Comparison of ENCODE assay signal across 19 mouse cellular contexts in the genomic region with DNA sequence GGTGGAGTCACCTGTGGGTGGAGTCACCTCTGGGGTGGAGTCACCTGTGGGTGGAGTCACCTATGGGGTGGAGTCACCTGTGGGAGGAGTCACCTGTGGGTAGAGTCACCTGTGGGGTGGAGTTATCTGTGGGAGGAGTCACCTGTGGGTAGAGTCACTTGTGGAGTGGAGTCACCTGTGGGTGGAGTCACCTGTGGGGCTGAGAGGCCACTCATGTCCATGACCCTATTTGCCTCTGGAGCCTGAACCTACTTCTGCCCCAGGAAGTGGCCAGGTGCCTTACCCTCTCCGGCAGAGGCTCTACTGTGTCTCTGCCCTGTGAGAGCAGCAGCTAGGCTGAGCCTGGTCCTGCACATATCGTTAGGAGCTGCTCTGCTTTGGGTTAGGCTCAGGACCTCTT.
"Had no signal": no experiment of that assay in that cellular context is flagged by ENCODE, and none has a peak within 500 bp of the region (broad histone marks: within the 10 kb centered on the region; RNA-seq: fewer than 3 reads in every experiment).

No protein-coding gene starts in this region.

- H3K9me3 ChIP-seq: limb, embryonic 10.5 days; limb, embryonic 13.5 days; megakaryocyte, embryonic 14.5 days; neural tube, embryonic 15.5 days had no signal

- H3K27ac ChIP-seq: kidney, postnatal 0 days; layer of hippocampus, adult 2 months; limb, embryonic 10.5 days; limb, embryonic 13.5 days; liver, embryonic 14.5 days; midbrain, embryonic 10.5 days; neural tube, embryonic 12.5 days; neural tube, embryonic 15.5 days had no signal

- H3K4me3 ChIP-seq: layer of hippocampus, adult 2 months; limb, embryonic 10.5 days; limb, embryonic 13.5 days; megakaryocyte, embryonic 14.5 days; midbrain, embryonic 10.5 days; neural tube, embryonic 12.5 days; neural tube, embryonic 15.5 days had no signal

- H3K4me2 ChIP-seq: limb, embryonic 13.5 days; lung, embryonic 14.5 days; neural tube, embryonic 12.5 days; neural tube, embryonic 15.5 days had no signal

- H3K9ac ChIP-seq: limb, embryonic 13.5 days; liver, embryonic 14.5 days; lung, embryonic 14.5 days; neural tube, embryonic 12.5 days; neural tube, embryonic 15.5 days had no signal

- DNase-seq: kidney, adult 2 months; layer of hippocampus, adult 9-11 months; lung, embryonic 14.5 days; lung, postnatal 10 days; lung, postnatal 36 days; midbrain, embryonic 14.5 days; right cerebral cortex, adult 18-20 months; right cerebral cortex, postnatal 14 days; right cerebral cortex, postnatal 4 days; thymus, postnatal 25 days had no signal

- H3K27me3 ChIP-seq: limb, embryonic 13.5 days; megakaryocyte, embryonic 14.5 days; neural tube, embryonic 12.5 days; neural tube, embryonic 15.5 days had no signal

- H3K4me1 ChIP-seq: midbrain, embryonic 10.5 days had no signal
